Mouse (Mus musculus) lung, postnatal 36 days (tissue): ENCODE data around the gene Aebp1.

ENCODE experiments used
- DNase-seq: peaks from one replicate; pipeline ENCODE4 v3.0.0; 2022; ENCODE audit warnings: mixed read lengths

Gene Aebp1

DNA sequence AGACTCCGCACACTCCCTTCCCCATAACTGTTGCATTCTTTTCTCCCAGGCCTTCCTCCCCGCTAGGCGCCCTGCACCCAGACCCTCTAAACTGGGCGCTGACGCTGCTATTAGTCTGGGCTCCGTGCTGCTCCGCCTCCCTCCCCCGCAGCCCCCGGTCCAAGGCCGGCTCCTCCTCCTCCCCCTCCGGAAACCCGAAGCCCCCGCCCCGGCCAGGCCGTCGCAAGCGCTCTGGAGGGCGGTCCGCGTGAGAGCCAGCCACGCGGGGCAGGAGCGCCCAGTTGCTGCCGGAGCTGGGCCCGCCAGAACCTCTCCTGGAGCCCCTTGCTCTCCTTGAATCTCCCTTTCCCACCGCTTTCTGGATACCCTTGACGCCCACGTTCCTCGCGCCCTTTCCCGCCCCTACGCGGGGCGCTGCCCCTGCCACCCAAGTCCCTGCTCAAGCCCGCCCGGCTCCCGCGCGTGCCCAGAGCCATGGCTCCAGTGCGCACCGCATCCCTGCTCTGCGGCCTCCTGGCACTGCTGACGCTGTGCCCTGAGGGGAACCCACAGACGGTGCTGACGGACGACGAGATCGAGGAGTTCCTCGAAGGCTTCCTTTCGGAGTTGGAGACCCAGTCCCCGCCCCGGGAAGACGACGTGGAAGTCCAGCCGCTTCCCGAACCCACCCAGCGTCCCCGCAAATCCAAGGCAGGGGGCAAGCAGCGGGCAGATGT, at the start of gene Aebp1:
Gene Aebp1 (plus strand): TSS at position 270 of the 716 bp plus-strand sequence.
- DNase-seq: peak; percentile 53

DNA sequence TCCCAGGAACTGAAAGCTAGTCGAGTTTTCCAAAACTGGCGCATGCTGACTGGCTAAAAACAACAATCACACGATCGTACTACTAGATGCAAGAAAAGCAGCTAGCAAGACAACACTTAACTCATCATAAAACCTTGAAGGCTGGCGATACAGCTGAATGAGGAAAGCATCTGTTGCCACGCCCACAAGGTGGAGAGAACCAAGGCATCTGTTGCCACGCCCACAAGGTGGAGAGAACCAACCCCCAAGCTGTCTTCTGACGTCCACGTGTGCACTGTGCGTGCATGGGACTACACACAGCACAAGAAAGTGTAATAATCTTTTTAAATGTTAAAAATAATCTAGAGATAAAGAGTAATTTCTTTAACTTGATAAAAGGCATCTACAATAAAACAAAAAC, 48.4 kb upstream of the Aebp1 start:
- DNase-seq: no peak

DNA sequence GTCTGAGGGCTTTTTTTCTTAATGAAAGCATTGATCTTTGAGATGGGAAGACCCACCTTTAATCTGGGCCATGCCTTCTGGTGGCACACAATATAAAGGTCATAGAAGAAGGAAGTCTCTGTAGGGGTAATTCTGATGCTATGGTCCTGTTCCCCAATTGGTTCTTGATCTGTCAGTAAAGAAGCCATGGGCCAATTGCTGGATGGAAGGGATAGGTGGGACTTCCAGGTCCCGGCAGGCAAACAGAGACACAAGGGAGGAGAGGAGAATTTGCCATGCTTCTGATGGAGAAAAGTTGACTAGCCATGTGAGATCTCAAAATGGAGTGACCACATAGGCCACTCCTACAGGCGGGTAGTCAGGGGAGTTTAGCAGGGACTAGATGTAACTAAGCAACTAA, 42.5 kb upstream of the Aebp1 start:
- no peak for DNase-seq

DNA sequence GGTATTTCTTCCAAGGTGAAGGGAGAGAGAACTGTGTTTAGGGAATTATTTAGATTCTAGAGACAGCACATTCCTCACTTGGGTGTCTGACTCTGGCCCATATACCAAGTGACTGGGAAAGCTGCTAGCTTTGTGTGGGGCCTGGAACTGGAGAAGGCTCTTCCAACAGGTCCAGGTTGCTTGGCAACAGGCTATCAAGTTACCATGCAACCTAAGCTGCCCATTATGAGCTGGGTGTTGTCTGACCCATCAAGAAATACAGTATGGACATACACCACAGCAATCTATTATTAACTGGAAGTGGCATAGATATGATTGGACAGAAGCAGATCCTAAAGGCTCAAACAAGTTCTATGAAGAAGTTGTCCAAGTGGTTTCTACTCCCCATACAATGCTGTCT, 36.3 kb upstream of the Aebp1 start:
- DNase-seq: no peak

DNA sequence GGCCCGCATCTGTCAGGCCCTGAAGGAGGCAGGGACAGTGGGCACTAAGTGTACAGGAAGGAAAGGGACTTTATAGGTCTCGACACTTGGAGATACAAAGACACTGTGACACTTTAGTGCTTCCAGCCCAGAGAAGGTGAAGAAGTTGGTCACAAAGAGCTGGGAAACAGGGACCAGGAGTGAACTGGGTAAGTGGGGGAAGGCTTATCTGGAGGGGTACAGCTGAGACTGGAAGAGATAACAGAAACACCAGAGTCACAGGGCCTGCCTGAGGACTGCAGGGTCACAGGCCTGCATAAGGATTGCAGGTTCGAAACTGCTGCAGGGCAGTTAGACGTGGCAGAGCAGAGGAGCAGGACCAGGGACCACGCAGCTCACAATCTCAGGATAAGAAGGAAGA, 33.8 kb upstream of the Aebp1 start:
- no peak for DNase-seq

DNA sequence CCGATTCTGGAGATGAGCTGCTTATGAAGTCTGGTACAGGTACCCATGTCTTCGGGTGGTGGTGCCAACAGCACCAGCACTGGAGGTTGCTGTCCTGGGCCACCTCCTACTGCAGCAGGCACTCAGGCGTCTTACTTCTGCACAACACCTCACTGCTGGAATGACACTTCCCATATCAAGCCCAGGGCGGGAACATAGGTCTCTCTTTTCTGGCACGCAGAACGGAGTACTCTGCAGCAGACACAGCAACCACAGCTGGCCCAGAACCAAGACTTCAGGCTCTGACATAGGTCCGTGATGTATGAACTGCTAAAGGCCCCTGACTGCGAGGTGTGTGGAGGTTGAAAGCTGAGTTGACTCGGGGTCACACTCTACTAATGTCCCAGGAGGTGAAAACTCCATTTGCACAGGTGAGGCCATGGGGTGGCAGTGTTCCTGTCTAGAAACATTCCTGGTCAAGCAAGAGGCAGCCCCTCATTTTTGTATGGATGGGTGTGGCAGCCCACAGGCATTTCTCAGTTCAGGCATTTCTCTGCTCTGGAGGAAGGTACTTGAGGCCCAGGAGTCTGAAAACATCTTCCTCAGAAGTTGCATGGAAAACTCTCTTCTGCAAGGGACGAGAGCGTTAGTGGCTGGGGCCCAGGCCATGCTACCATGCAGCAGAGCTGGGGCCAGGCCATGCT, 33.1 kb upstream of the Aebp1 start:
- no peak for DNase-seq

DNA sequence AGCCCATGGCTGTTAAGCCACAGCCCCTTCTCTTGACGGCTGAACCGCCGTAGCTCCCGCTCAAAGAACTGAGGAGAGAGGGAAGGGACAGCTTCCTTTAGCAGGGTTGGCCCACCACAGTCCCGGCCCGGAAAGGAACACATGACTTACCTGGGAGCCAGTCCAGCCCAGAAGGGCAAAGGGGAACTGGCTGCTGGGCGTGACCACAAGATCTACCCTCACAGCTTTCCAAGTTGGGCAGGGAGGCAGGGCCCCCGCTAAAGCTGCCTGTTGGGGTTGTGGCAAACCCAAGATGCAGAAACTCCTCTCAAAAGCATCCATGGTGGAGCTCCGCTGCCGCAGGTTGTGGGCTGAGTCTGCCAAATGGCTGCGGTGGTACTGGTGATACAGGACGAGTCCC, 32.4 kb upstream of the Aebp1 start:
- no peak for DNase-seq

DNA sequence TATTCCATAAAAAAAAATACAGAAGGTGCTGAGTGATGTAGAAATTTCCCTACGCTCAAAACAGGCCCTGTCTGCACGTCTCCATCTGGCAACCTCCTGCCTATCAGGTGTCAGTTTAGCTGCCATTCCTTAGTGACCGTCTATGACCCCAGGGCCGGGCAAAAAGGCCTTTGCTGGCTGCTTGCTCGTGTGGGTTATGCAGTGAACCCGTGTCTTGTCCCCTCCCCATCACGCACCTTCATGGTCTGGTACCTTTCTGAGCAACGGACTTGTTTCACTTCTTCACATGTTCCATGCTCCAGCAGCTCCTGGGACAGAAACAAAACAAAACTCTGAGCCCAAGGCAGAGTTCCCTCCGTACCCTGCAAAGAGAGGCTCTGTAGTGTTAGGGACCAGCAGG, 27.2 kb upstream of the Aebp1 start:
- DNase-seq: no peak

DNA sequence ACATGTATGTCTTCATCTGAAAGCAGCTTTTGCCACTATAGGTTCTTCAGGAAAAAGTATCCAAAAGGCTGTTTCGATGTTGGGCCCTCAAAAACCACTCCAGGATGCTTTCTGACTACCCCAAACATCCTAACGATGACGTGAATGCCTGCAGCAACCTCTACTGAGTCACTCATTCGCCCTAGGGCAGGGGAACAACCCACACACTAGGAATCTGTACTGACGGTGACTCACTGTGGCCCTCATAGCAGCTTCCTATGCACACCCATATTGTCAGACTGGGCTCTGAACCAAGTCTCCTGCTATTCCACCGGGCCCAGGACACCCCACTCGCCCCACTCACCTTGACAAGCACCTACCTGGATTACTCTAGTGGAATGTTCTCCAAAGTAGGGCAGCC, 26.7 kb upstream of the Aebp1 start:
- no peak for DNase-seq

DNA sequence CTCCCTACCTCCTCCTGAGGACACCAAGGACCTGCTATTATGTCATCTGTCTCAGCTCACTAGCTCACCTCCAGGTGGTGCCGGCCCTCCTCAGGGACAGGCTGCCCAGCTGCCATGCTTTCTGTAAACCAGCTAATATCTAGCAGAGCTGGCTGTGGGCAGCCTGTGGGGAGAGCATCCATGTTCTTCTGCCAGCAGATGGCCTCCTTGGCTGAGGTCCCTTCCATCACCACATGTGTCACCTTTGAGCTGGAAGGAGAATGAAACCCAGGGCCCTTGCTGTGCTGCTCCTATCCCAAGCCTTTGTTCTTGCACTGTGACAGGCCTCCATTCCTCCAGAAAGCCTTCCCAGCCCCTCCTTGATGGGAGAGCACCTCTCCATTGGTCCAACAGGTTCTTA, 25.6 kb upstream of the Aebp1 start:
- peak; percentile 14 for DNase-seq

DNA sequence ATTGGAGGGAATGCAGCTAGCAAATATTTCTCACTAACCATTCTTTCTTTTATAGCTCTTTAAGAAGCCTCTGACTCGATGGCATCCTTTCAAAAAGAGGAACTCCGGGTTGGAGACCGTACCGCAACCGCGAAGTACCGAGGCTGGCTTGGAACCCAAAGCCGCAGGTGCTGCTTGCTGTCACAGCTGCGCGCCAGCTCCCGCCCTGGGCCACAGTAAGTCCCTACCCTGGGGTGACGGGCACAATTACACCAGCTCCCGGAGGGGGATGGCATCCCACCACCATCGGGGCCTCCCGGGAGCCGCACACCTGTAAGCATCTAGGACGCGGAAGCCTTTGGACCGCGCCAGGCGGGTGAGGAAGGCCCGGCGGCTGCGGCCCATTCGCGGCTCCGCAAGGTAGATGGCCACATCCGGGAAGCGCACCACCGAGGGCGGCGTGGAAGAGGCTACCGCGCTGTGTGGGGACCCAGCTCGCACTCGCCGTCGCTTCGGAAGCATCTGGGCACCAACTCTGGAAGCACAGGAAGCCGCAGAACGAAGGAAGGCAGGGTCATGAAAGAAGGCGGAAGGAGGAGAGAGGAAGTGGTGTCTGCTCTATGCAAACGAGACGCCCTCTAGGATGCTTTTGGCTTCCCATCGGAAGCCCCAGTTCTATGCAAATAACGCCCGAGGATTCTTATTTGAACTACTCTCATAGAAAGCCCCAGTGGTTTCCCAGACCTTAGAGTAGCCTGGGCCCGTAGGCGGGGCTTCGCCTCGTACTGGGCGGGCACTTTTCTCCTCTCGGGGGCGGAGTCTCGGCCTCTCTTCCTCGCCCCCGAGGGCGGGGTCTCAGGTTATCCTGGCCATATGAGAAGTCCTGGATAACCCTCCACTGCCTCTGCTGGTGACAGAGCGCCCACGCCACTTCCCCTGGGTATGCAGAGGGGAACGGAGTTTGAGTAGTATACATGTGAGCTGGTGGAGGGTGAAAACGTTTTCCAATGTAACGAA, 24.2 kb upstream of the Aebp1 start, which contains the start of gene Polm:
Gene Polm (minus strand): TSS at position 766 of the 996 bp plus-strand sequence.
- peak; percentile 97 for DNase-seq

DNA sequence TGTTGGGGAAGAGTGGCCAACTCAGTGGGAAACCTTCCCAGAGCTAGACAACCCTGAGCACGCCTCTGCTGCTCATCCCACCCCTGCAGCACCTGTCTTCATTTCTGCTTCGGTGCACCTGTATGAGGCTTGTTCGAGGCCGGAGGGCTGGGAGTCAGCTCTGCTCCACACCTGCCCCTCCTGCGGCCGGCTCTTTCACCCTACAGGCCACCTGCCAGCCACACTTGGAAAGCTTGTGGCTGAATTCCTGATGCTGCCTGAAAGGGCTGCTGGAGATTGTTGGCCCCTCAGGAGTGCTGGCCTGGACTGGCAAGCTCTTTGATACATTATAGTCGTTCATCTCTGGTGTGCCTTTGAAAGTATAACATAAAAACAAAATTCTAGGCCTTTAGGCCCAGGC, 21.4 kb upstream of the Aebp1 start:
- no peak for DNase-seq

DNA sequence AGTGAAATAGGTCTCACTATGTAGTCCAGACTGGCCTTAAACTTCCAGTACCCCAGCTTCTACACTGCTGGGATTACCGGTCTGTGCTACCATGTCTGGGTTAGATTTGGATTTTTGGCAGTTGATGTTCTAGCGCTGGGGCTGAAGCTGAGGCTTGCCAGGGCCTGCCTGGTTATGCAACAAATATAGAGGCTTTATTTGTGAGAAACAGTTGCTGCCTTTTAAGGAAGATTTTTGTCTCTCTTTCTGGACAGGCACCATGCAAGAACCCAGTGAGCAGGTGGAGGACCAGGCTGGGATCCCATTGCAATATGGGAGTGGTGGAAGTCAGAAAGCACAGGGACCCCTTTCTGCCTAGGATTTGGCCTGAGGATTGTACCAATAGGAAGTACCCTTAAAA, 20.0 kb upstream of the Aebp1 start:
- DNase-seq: no peak

DNA sequence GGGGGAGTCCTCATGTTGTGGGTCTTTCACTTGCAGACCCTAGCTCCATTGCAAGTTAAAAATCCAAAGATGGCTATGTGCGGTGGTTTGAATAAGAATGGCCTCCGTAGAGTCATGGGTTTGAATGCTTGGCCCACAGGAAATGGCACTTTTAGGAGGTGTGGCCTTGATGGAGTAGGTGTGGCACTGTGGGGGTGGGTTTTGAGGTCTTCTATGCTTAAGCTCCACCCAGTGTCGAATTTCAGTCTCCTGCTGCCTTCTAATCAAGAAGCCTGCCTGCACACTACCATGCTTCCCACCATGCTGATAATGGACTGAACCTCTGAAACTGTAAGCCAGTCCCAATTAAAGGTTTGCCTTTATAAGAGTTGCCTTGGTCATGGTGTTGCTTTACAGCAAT, 18.6 kb upstream of the Aebp1 start:
- DNase-seq: no peak

DNA sequence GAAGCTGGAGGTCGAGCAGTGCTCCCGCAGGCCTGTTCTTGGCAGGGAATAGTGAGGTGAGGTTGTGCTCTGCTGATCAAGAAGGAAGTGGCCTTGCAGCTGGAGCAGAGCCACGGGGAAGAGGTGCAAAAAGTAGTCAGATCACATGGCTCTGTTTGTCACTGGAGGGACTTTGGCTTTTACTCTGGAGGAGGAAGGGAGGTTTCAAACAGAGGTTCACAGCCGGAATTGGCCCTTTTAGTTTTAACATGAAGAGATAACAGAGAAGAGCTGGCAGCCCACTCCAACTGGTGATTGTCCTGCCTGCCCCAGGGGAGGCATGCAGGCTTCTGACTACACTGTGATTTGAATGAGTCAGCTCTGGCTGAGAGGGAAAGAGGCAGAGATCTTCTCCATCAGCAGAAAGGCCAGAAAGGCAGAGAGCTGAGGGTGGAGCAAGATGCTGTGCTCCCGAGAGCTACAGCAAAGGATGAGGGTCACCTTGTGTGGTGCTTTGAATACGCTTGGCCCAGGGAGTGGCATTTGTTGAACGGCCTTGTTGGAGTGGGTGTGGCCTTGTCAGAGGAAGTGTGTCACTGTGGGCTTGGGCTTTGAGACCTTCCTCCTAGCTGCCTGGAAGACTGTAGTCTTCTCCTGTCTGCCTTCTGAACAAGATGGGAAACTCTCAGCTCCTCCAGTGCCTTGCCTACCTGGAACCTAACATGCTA, 15.0 kb upstream of the Aebp1 start:
- DNase-seq: peak; percentile 67

DNA sequence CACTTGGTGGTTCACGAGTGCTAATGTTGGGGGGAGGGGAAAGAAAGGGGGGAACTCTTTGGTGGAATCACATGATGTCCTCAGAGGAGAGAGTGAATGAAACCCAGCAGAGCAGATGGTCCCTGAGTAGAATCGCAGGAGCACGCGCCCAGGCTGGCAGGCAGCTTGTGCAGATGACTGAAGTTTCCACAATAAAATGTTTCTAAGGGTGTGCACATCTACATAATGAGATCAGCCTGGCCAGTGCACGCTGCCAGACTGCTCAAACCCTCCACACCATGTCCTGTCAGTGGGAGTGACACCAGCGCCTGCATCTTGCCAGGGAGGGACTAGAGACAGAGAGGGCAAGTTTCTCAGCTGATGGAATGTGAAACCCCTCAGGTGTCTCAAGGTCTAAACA, 13.0 kb upstream of the Aebp1 start:
- peak; percentile 43 for DNase-seq

DNA sequence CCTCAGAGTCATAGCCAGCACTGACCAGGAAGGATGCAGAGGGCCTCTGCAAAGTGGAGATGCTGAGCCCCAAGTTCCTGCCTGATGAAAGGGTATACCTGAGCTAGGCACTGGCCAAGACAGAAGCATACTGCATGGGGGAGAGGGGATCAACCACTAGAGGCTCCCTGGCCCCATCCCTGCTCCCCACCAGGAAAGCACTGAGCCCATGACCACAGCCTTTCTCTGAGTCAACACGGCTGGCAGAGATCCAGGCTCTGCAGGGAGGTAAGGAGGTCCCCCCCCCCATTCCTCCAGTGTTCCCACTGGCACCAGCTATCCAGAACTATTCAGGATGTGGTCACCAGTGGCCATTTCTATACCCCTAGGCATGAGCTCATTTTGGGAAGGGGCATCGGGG, 12.4 kb upstream of the Aebp1 start:
- DNase-seq: no peak

DNA sequence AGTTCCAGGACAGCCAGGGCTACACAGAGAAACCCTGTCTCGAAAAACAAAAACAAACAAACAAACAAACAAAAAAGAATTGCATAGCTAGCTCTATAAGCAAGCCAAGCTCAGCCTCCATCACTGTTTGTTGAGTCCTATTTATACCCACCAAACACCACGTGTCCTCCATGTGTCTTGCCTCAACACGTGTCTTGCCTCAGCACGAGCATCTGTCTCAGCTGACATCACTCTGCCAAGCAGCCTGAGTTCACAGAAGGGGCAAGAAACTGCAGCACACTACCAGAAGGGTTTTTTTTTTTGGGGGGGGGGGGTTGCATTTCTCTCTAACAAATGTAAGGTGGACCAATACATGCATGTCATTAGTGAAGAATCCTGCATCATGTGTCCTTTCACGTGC, 11.3 kb upstream of the Aebp1 start:
- DNase-seq: no peak

DNA sequence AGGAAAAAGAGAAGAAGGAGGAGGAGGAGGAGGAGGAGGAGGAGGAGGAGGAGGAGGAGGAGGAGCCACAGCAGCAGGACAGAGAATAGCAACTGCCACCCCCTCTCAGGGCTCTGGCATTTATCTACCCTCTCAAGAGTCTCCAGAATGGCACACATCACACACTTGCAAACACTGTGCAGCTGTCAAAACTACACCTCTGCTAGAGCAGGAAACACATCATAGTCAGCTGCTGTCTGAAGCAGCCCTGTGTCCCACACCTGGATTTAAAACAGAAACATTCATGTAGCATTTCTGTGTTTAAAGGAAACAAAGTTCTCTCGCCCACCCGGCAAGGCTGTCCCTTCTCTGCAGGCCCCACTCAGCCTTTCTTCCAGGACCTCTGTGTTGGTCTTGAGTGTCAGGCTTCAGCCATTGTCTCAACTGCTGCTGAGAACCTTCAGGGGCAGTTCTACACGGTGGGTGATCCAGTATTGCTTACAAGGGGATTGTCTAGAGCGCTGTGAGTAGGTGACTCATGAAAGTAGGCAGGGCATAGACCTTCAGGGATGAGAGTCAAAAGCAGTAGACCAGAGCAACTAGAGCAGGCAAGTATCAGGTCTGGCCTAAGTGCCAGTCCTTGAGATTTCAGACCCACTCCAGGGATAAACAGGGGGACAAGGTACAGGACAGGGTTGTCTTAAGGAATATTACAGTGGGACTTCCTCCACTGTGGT, 10.6 kb upstream of the Aebp1 start:
- DNase-seq: no peak

DNA sequence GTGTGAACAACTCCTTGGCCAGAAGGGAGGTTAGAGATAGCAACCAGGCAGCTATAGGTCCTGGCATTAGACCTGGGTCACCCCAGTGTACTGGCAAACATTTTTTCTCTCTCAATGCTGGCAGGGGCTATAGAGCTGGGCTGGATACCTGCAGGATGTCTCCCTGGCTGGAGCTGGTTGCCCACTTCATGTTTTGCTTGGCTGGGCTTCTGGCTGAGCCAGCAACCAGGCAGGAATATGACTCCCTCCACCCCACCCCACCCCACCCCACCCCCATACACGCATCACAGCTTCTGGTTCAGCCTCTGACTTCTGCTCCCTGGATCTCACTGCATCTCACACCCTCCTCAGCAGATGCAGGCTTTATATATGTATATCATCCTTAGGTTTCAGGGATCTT, 9.4 kb upstream of the Aebp1 start:
- no peak for DNase-seq

DNA sequence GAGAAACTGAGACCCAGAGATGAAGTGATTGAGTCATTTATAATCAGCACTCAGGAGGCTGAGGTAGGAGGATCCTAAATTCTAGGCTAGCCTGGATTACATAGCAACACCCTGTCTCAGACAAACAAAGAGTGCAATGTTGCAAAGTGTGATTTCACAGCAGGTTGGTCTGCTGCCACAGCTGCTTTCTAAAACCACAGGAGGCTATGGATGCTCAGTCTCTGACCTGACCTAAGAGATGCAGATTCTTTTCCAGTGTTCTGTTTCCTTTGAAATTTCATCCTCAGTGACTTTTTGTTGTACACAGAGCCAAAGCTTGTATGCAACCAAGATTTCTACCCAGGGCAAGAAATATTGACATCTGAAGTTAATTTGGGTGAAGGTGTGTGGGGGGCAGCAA, 6.3 kb upstream of the Aebp1 start:
- no peak for DNase-seq

DNA sequence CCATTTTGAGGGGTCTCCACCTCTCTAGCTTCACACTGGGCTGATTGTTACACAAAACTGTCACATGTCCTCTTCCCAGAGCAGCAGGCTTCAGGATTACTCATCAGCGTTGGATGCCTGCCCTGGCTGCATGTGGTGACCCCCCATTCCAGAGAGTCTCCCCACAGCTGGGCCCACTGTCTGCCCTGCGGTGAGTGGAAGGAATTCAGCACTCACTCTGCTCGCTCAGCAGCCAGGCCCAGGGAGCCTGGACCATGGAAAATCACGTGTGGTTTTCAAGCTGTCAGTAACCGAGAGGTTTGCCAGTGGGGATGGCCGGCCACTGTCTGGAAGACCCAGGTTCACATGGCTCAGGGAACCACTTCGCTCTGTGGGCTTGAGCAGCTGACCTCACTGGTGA, 5.8 kb upstream of the Aebp1 start:
- DNase-seq: peak; percentile 55
